Mouse (Mus musculus): ENCODE data around the gene Myh9. TPM values are rescaled to one million over a fixed set of nuclear protein-coding genes. Genes with fewer than 3 reads are reported as not detected.
"Not testable (repeated sequence)": the region's sequence is repeated elsewhere in the genome, so short reads cannot be mapped to it uniquely, and the experiment has no call there.

The Myh9 gene
- polyA plus RNA-seq, 1 experiment from 2014 or later: 55.4 TPM

- ATAC-seq (ENCODE audit: low FRiP score, low TSS enrichment): no peak
- no peak overlapping the region for H3K4me2 ChIP-seq (replicated peaks; ENCODE audit: low read depth, low read length)
- no peaks in the 10 kb centered on the region for H3K27me3 ChIP-seq (ENCODE audit: insufficient read depth, low read length)
- no peak overlapping the region for H3K4me3 ChIP-seq (ENCODE audit: low read length)
- H3K9ac ChIP-seq (replicated peaks; ENCODE audit: low read length): no peak overlapping the region
- H3K4me1 ChIP-seq (ENCODE audit: insufficient read depth, low read length): no peaks in the 10 kb centered on the region
- peaks cover 18% of the 10 kb centered on the region for H3K36me3 ChIP-seq (ENCODE audit: insufficient read depth, low read length)
- WGBS: 67% methylated on average over 2 of the region's 2 CpGs
- no peak overlapping the region for H3K27ac ChIP-seq (ENCODE audit: low read length)
- H3K9me3 ChIP-seq (ENCODE audit: low read length): no peaks in the 10 kb centered on the region
Observed at GRCm38 (mm10) chr15:77756081-77756480, 85.9 kb downstream of the Myh9 start.

GRCm38 (mm10) chr15:77755132-77755531, 86.8 kb downstream of the Myh9 start:
- no peaks in the 10 kb centered on the region for H3K4me1 ChIP-seq (ENCODE audit: insufficient read depth, low read length)
- H3K36me3 ChIP-seq (ENCODE audit: insufficient read depth, low read length): peaks cover 8% of the 10 kb centered on the region
- no peak for ATAC-seq (ENCODE audit: low FRiP score, low TSS enrichment)
- no peak overlapping the region for H3K4me2 ChIP-seq (replicated peaks; ENCODE audit: low read depth, low read length)
- H3K9me3 ChIP-seq (ENCODE audit: low read length): no peaks in the 10 kb centered on the region
- H3K27me3 ChIP-seq (ENCODE audit: insufficient read depth, low read length): no peaks in the 10 kb centered on the region
- no peak overlapping the region for H3K9ac ChIP-seq (replicated peaks; ENCODE audit: low read length)
- no peak overlapping the region for H3K4me3 ChIP-seq (ENCODE audit: low read length)
- WGBS: 43% methylated on average over 2 of the region's 2 CpGs
- no peak overlapping the region for H3K27ac ChIP-seq (ENCODE audit: low read length)

DNA sequence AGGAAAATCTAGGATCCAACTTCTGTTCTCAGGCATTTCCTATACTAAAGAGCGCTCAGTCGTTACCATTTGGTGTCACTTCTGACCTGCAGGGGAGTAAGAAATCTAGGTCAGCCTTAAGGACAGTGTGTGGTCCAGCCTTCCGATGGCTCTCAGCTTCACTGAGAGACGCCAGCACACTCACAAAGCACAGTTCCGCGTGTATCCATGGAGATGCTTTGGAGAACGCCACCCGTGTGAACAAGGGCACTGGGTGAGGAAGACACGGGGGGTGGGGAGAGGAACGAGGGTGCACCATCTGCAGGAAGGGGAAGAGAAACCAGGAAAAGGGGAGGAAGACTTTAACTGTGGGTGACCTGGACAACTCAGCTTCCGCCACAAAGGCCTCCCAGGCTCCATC, 89.5 kb downstream of the Myh9 start:
- Histone ChIP-seq H3K27me3 (ENCODE audit: insufficient read depth, low read length) (no peaks in the 10 kb centered on the region), H3K9me3 (ENCODE audit: low read length) (0 out of 2 replicates have a peak, but pooled peaks cover 4% of the 10 kb centered on the region), H3K4me3 (ENCODE audit: low read length) (no peak overlapping the region), H3K4me1 (ENCODE audit: insufficient read depth, low read length) (no peaks in the 10 kb centered on the region), H3K9ac (replicated peaks; ENCODE audit: low read length) (no peak overlapping the region), H3K4me2 (replicated peaks; ENCODE audit: low read depth, low read length) (no peak overlapping the region), H3K27ac (ENCODE audit: low read length) (no peak overlapping the region), H3K36me3 (ENCODE audit: insufficient read depth, low read length) (no peaks in the 10 kb centered on the region)
- 46% methylated on average over 11 of the region's 11 CpGs for WGBS
- no peak for ATAC-seq (ENCODE audit: low FRiP score, low TSS enrichment)

- no peaks in the 10 kb centered on the region for H3K4me1 ChIP-seq (ENCODE audit: insufficient read depth, low read length)
- 39% methylated on average over 1 of the region's 1 CpGs for WGBS
- H3K27ac ChIP-seq (ENCODE audit: low read length): no peak overlapping the region
Observed at GRCm38 (mm10) chr15:77750461-77750860, 91.5 kb downstream of the Myh9 start.

DNA sequence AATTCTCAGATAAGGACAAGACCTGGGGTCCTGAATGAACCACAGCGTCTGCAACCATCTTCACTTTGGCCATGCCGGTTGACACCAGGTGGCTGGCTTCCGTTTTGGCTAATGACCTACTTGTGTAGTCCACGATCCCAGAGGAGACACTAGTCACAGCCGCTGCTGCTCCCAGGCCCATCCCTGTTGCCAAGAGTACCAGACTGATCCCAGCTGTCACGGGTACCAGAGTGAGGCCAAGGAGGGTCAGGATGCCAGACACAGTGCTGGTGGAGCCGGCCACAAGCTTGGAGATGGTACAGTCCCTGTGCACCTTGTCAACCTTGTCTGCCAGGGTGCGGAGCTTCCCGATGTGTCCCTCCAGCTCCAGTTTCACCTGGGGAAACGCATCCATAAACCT, 92.3 kb downstream of the Myh9 start:
- H3K27me3 ChIP-seq (ENCODE audit: insufficient read depth, low read length): no peaks in the 10 kb centered on the region
- no peak overlapping the region for H3K9ac ChIP-seq (replicated peaks; ENCODE audit: low read length)
- H3K36me3 ChIP-seq (ENCODE audit: insufficient read depth, low read length): no peaks in the 10 kb centered on the region
- no peak overlapping the region for H3K27ac ChIP-seq (ENCODE audit: low read length)
- 0 out of 2 replicates have a peak, but pooled peaks cover 4% of the 10 kb centered on the region for H3K9me3 ChIP-seq (ENCODE audit: low read length)
- no peak overlapping the region for H3K4me2 ChIP-seq (replicated peaks; ENCODE audit: low read depth, low read length)
- ATAC-seq (ENCODE audit: low FRiP score, low TSS enrichment): no peak
- H3K4me3 ChIP-seq (ENCODE audit: low read length): no peak overlapping the region
- 90% methylated on average over 10 of the region's 10 CpGs for WGBS
- H3K4me1 ChIP-seq (ENCODE audit: insufficient read depth, low read length): no peaks in the 10 kb centered on the region

More at GRCm38 (mm10) chr15:77750461-77750860, 91.5 kb downstream of the Myh9 start:
- no peaks in the 10 kb centered on the region for H3K36me3 ChIP-seq (ENCODE audit: insufficient read depth, low read length)
- ATAC-seq (ENCODE audit: low FRiP score, low TSS enrichment): no peak
- no peak overlapping the region for H3K4me2 ChIP-seq (replicated peaks; ENCODE audit: low read depth, low read length)
- 0 out of 2 replicates have a peak, but pooled peaks cover 4% of the 10 kb centered on the region for H3K9me3 ChIP-seq (ENCODE audit: low read length)
- no peaks in the 10 kb centered on the region for H3K27me3 ChIP-seq (ENCODE audit: insufficient read depth, low read length)
- H3K9ac ChIP-seq (replicated peaks; ENCODE audit: low read length): no peak overlapping the region
- H3K4me3 ChIP-seq (ENCODE audit: low read length): no peak overlapping the region

DNA sequence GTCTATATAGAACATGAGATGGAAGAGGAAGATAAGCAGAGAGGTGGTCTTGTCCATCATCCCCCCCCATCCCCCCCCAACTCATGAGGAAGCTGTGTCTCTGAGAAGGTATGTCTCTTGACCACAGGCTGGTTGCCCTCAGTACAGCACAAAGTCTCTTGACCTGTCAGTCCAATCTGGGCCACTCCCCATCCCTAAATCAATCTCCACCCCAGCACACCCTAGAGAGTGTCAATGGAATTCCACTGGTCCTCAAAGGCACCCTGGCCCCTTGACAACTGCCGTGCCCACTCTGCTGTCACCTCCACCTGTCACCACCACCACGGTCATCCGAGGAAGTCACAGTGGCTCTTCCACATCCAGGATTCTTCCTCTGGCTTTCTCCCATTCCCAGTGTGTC, 93.6 kb downstream of the Myh9 start:
- ATAC-seq (ENCODE audit: low FRiP score, low TSS enrichment): no peak
- WGBS: 77% methylated on average over 3 of the region's 3 CpGs

DNA sequence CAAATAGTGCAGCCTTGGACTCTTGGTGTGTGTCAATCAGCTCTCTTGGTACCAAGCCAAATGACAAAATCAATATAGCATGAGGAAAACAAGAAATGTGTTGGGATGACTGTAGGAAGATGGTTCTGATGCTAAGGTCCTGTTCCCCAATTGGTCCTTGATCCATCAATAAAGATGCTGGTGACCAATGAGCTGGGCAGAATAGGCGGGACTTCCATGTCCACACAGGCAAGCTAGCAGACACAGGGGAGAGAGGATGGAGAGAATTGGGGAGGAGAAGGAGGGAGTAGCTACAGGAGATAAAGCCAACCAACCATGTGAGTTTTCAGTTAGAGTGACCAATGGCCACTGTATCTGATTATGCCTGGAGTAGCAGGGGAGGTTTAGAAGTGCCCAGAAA, 95.6 kb downstream of the Myh9 start:
- Histone ChIP-seq H3K27ac (ENCODE audit: low read length) (no peak overlapping the region), H3K27me3 (ENCODE audit: insufficient read depth, low read length) (no peaks in the 10 kb centered on the region), H3K4me1 (ENCODE audit: insufficient read depth, low read length) (no peaks in the 10 kb centered on the region), H3K9ac (replicated peaks; ENCODE audit: low read length) (no peak overlapping the region), H3K4me3 (ENCODE audit: low read length) (no peak overlapping the region), H3K9me3 (ENCODE audit: low read length) (0 out of 2 replicates have a peak, but pooled peaks cover 4% of the 10 kb centered on the region), H3K36me3 (ENCODE audit: insufficient read depth, low read length) (no peaks in the 10 kb centered on the region), H3K4me2 (replicated peaks; ENCODE audit: low read depth, low read length) (no peak overlapping the region)
- WGBS: 81% methylated on average over 1 of the region's 1 CpGs
- ATAC-seq (ENCODE audit: low FRiP score, low TSS enrichment): no peak

More for the DNA sequence above, 93.6 kb downstream of the Myh9 start:
- Histone ChIP-seq H3K4me3 (ENCODE audit: low read length) (no peak overlapping the region), H3K36me3 (ENCODE audit: insufficient read depth, low read length) (no peaks in the 10 kb centered on the region), H3K9me3 (ENCODE audit: low read length) (0 out of 2 replicates have a peak, but pooled peaks cover 4% of the 10 kb centered on the region), H3K27me3 (ENCODE audit: insufficient read depth, low read length) (no peaks in the 10 kb centered on the region), H3K4me1 (ENCODE audit: insufficient read depth, low read length) (no peaks in the 10 kb centered on the region), H3K9ac (replicated peaks; ENCODE audit: low read length) (no peak overlapping the region), H3K27ac (ENCODE audit: low read length) (no peak overlapping the region), H3K4me2 (replicated peaks; ENCODE audit: low read depth, low read length) (no peak overlapping the region)

GRCm38 (mm10) chr15:77745081-77745480, 96.9 kb downstream of the Myh9 start:
- Histone ChIP-seq H3K4me3 (ENCODE audit: low read length) (no peak overlapping the region), H3K9me3 (ENCODE audit: low read length) (0 out of 2 replicates have a peak, but pooled peaks cover 4% of the 10 kb centered on the region), H3K36me3 (ENCODE audit: insufficient read depth, low read length) (no peaks in the 10 kb centered on the region), H3K4me1 (ENCODE audit: insufficient read depth, low read length) (no peaks in the 10 kb centered on the region), H3K4me2 (replicated peaks; ENCODE audit: low read depth, low read length) (no peak overlapping the region), H3K27ac (ENCODE audit: low read length) (no peak overlapping the region), H3K27me3 (ENCODE audit: insufficient read depth, low read length) (no peaks in the 10 kb centered on the region), H3K9ac (replicated peaks; ENCODE audit: low read length) (no peak overlapping the region)
- no peak for ATAC-seq (ENCODE audit: low FRiP score, low TSS enrichment)

GRCm38 (mm10) chr15:77744632-77745031, 97.3 kb downstream of the Myh9 start:
- 24% methylated on average over 5 of the region's 5 CpGs for WGBS
- H3K4me2 ChIP-seq (replicated peaks; ENCODE audit: low read depth, low read length): no peak overlapping the region

DNA sequence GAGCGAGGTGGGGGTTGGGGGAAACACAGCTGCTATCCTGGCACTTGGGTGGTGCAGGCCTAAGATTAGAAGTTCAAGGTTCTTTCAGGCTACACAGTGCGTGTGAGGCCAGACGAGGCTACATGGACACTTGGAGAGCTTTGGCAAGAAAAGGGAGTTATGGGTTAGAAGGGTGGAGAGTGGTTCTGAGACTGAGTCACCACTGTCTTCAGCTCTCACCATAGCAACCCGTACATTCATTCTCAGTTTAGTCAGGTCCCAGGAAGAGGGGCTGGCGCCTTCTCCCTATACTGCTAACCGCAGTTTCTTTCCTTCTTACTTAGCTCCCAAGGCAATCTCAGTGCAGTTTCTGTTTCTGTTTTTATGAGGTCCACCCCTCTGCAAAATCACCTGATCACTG, 100.4 kb downstream of the Myh9 start:
- H3K4me2 ChIP-seq (replicated peaks; ENCODE audit: low read depth, low read length); H3K27ac ChIP-seq (ENCODE audit: low read length); ATAC-seq (ENCODE audit: low FRiP score, low TSS enrichment); H3K36me3 ChIP-seq (ENCODE audit: insufficient read depth, low read length); H3K9ac ChIP-seq (replicated peaks; ENCODE audit: low read length); H3K9me3 ChIP-seq (ENCODE audit: low read length); H3K27me3 ChIP-seq (ENCODE audit: insufficient read depth, low read length); H3K4me1 ChIP-seq (ENCODE audit: insufficient read depth, low read length); H3K4me3 ChIP-seq (ENCODE audit: low read length): not testable (repeated sequence)
- 87% methylated on average over 6 of the region's 6 CpGs for WGBS

More at GRCm38 (mm10) chr15:77744632-77745031, 97.3 kb downstream of the Myh9 start:
- H3K27me3 ChIP-seq (ENCODE audit: insufficient read depth, low read length): no peaks in the 10 kb centered on the region
- H3K4me1 ChIP-seq (ENCODE audit: insufficient read depth, low read length): no peaks in the 10 kb centered on the region
- H3K9me3 ChIP-seq (ENCODE audit: low read length): 0 out of 2 replicates have a peak, but pooled peaks cover 4% of the 10 kb centered on the region
- no peak overlapping the region for H3K9ac ChIP-seq (replicated peaks; ENCODE audit: low read length)
- no peak overlapping the region for H3K27ac ChIP-seq (ENCODE audit: low read length)
- no peak overlapping the region for H3K4me3 ChIP-seq (ENCODE audit: low read length)
- H3K36me3 ChIP-seq (ENCODE audit: insufficient read depth, low read length): no peaks in the 10 kb centered on the region
- ATAC-seq (ENCODE audit: low FRiP score, low TSS enrichment): no peak
